Mouse (Mus musculus) hindbrain, postnatal 0 days (tissue): ENCODE results near the gene Setmar. TPM values are rescaled to one million over a fixed set of nuclear protein-coding genes. Genes with fewer than 3 reads are reported as not detected.

Experiments
- ATAC-seq: fragments of 200-750 bp; cut with Nextera tagmentation; 2 replicates; pipeline ENCODE4 v1.8.0; 2017; ENCODE audit warnings: mild to moderate bottlenecking, moderate TSS enrichment, moderate library complexity
- DNase-seq: peaks from one replicate; pipeline ENCODE4 v3.0.0-alpha.2; 2015; ENCODE audit warnings: low spot score
- H3K27ac ChIP-seq: fragments of 300-500 bp; sonication (generic); 2 replicates; pipeline ENCODE4 v1.5.1; 2014; ENCODE audit warnings: mild to moderate bottlenecking
- H3K27me3 ChIP-seq: fragments of 300-500 bp; sonication (generic); 2 replicates; pipeline ENCODE4 v1.6.1; 2014; ENCODE audit warnings: low read length, mixed read lengths; ENCODE audit not compliant: insufficient read depth
- H3K36me3 ChIP-seq: fragments of 300-500 bp; sonication (generic); 2 replicates; pipeline ENCODE4 v1.6.1; 2014; ENCODE audit warnings: low read length, mixed read lengths; ENCODE audit not compliant: insufficient read depth
- H3K4me1 ChIP-seq: fragments of 300-500 bp; sonication (generic); 2 replicates; pipeline ENCODE4 v1.6.1; 2014; ENCODE audit warnings: antibody characterized with exemption, low read length, mixed read lengths; ENCODE audit not compliant: insufficient read depth
- H3K4me2 ChIP-seq: fragments of 300-500 bp; sonication (generic); 2 replicates; pipeline ENCODE4 v1.6.1; 2014; ENCODE audit warnings: low read depth, mild to moderate bottlenecking, low read length, moderate library complexity, mixed read lengths
- H3K4me3 ChIP-seq: fragments of 300-500 bp; sonication (generic); 2 replicates; pipeline ENCODE4 v1.5.1; 2014; ENCODE audit warnings: low read length
- H3K9ac ChIP-seq: fragments of 300-500 bp; sonication (generic); replicated peaks from 2 replicates; pipeline ENCODE4 v1.6.1; 2014; ENCODE audit warnings: mild to moderate bottlenecking, low read length, moderate library complexity, mixed read lengths
- H3K9me3 ChIP-seq: fragments of 300-500 bp; sonication (generic); 2 replicates; pipeline ENCODE4 v1.6.1; 2016; ENCODE audit warnings: low read length, mixed read lengths
- CTCF ChIP-seq: IDR thresholded peaks from 2 replicates; pipeline ENCODE4 v1.5.1; 2016; ENCODE audit warnings: antibody characterized with exemption, control low read depth, low read depth
- WGBS: fragments of 180-500 bp; shearing (Covaris S2); extraction: QIAGEN DNeasy Blood & Tissue Kit; methylation state at CpG from one replicate; pipeline ENCODE4 v1.1.7; 2014; 5-methylcytosine and 5-hydroxymethylcytosine counted together
- polyA plus RNA-seq: library from polyadenylated mRNA; unstranded; fragments of >200 nt; fragmentation: Nextera tagmentation; extraction: Ambion mirVana; gene quantifications from 2 replicates; pipeline ENCODE4 v1.2.1, GENCODE M21; 2015
- total RNA-seq: library from RNA; depleted of rRNA; stranded (reverse); fragments of >200 nt; gene quantifications from 2 replicates; pipeline ENCODE4 v1.2.3, GENCODE M21; 2014

Gene Setmar
- total and polyA plus RNA-seq, 2 experiments from 2014 or later, result 1.8 to 2.0 TPM

GRCm38 (mm10) chr6:108092646-108093045, 27.8 kb downstream of the Setmar start:
- H3K36me3 ChIP-seq, result no peaks in the 10 kb centered on the region
- no peaks in the 10 kb centered on the region for H3K9me3 ChIP-seq
- no peak overlapping the region for H3K9ac ChIP-seq
- no peak overlapping the region for H3K4me2 ChIP-seq
- no peaks in the 10 kb centered on the region for H3K27me3 ChIP-seq
- H3K4me3 ChIP-seq, result no peak overlapping the region
- TF ChIP-seq CTCF, result no peak
- ATAC-seq (no peak), DNase-seq (no peak)
- no peaks in the 10 kb centered on the region for H3K4me1 ChIP-seq
- H3K27ac ChIP-seq, result no peak overlapping the region
- WGBS, result 80% methylated on average over 3 of the region's 3 CpGs

GRCm38 (mm10) chr6:108093449-108093848, 28.6 kb downstream of the Setmar start:
- Histone ChIP-seq H3K27ac (no peak overlapping the region), H3K4me3 (no peak overlapping the region), H3K4me2 (no peak overlapping the region), H3K9me3 (no peaks in the 10 kb centered on the region), H3K9ac (no peak overlapping the region), H3K36me3 (no peaks in the 10 kb centered on the region), H3K27me3 (no peaks in the 10 kb centered on the region), H3K4me1 (no peaks in the 10 kb centered on the region)
- WGBS, result 64% methylated on average over 3 of the region's 3 CpGs
- DNase-seq (no peak), ATAC-seq (no peak)
- no peak for TF ChIP-seq CTCF

GRCm38 (mm10) chr6:108095445-108095844, 30.6 kb downstream of the Setmar start:
- WGBS, result 79% methylated on average over 5 of the region's 5 CpGs
- TF ChIP-seq CTCF, result no peak
- Histone ChIP-seq H3K4me3 (no peak overlapping the region), H3K27me3 (no peaks in the 10 kb centered on the region), H3K9me3 (no peaks in the 10 kb centered on the region), H3K27ac (no peak overlapping the region), H3K4me1 (no peaks in the 10 kb centered on the region), H3K4me2 (no peak overlapping the region), H3K36me3 (no peaks in the 10 kb centered on the region), H3K9ac (no peak overlapping the region)
- DNase-seq (no peak), ATAC-seq (no peak)

- H3K4me1 ChIP-seq, result no peaks in the 10 kb centered on the region
- ATAC-seq, result peak; percentile 87
- no peaks in the 10 kb centered on the region for H3K9me3 ChIP-seq
- DNase-seq, result peak; percentile 94
- 14% methylated on average over 9 of the region's 9 CpGs for WGBS
- peak overlapping the region; percentile 21; the same call in 1 of the 2 replicates for H3K4me2 ChIP-seq
- H3K27ac ChIP-seq, result no peak overlapping the region
- no peak overlapping the region for H3K4me3 ChIP-seq
- no peak overlapping the region for H3K9ac ChIP-seq
- H3K36me3 ChIP-seq, result no peaks in the 10 kb centered on the region
- TF ChIP-seq CTCF, result peak; percentile 89
- no peaks in the 10 kb centered on the region for H3K27me3 ChIP-seq
Measured at GRCm38 (mm10) chr6:108098171-108098845, 33.5 kb downstream of the Setmar start.

GRCm38 (mm10) chr6:108098846-108099217, 34.0 kb downstream of the Setmar start:
- no peak for TF ChIP-seq CTCF
- no peak overlapping the region for H3K9ac ChIP-seq
- ATAC-seq (no peak), DNase-seq (no peak)
- H3K27ac ChIP-seq, result no peak overlapping the region
- WGBS, result 55% methylated on average over 3 of the region's 3 CpGs
- H3K4me1 ChIP-seq, result no peaks in the 10 kb centered on the region
- H3K4me3 ChIP-seq, result no peak overlapping the region
- H3K27me3 ChIP-seq, result no peaks in the 10 kb centered on the region
- H3K9me3 ChIP-seq, result no peaks in the 10 kb centered on the region
- peak overlapping the region; percentile 21; the same call in 1 of the 2 replicates for H3K4me2 ChIP-seq
- no peaks in the 10 kb centered on the region for H3K36me3 ChIP-seq

GRCm38 (mm10) chr6:108101936-108102830, 37.3 kb downstream of the Setmar start:
- Histone ChIP-seq H3K9me3 (no peaks in the 10 kb centered on the region), H3K4me2 (no peak overlapping the region), H3K27ac (no peak overlapping the region), H3K4me1 (no peaks in the 10 kb centered on the region), H3K9ac (no peak overlapping the region), H3K27me3 (no peaks in the 10 kb centered on the region), H3K36me3 (no peaks in the 10 kb centered on the region), H3K4me3 (no peak overlapping the region)
- no peak for ATAC-seq
- DNase-seq, result peak; percentile 46
- no peak for TF ChIP-seq CTCF
- WGBS, result 74% methylated on average over 10 of the region's 10 CpGs
